Mouse (Mus musculus): ENCODE measurements around the gene Abcc4. TPM values are rescaled to one million over a fixed set of nuclear protein-coding genes. Genes with fewer than 3 reads are reported as not detected.

The Abcc4 gene
- polyA plus RNA-seq, 1 experiment from 2014 or later, result 4.7 TPM

DNA sequence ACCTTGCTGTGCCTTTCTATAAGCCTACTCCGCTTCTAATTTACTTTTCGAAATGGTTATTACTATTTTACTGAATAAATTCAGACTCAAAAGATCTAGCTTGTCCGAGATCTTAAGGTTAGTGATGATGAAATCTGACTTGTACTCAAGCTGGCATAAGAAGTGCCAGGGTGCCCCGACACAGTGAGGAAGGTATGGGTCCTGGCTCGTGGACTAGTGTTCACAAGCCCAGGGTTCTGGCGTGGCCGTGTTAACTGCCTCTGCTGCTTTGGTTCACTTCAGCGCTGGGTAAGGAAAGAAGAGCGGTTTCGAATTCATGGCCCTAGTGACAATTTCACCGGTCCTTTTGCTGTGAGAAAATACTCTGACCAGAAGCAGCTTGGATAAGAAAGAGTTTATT is 943 bp upstream of the Abcc4 start:
- no peaks in the 10 kb centered on the region for H3K36me3 ChIP-seq
- H3K4me1 ChIP-seq, result peaks cover 37% of the 10 kb centered on the region
- WGBS, result 81% methylated on average over 11 of the region's 11 CpGs
- H3K4me3 ChIP-seq, result peak overlapping the region; percentile 79
- DNase-seq (ENCODE audit: low spot score), result no peak
- no peak overlapping the region for H3K27ac ChIP-seq (replicated peaks)
- no peaks in the 10 kb centered on the region for H3K9me3 ChIP-seq (replicated peaks)
- H3K27me3 ChIP-seq (ENCODE audit: low read depth, poor library complexity, severe bottlenecking), result peaks cover 86% of the 10 kb centered on the region

DNA sequence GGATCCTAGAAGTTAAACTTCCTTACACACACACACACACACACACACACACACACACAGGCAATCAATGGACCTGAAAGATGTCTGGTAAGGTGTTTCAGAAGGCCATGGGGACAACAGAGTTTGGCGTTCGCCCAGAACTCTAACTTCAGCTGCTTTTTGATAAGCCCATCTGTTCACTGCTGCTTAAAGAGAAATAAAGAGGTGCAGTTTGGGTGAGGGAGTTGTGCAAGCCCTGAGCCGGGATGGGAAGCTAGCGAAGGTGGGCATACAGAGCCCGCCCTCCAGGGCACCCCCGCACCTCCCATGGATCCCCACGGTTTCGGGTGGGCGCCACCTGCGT is 583 bp downstream of the Abcc4 start:
- Histone ChIP-seq H3K4me1 (peaks cover 38% of the 10 kb centered on the region), H3K27ac (replicated peaks) (peak overlapping the region; percentile 87), H3K4me3 (peak overlapping the region; percentile 79), H3K27me3 (ENCODE audit: low read depth, poor library complexity, severe bottlenecking) (peaks cover 71% of the 10 kb centered on the region), H3K9me3 (replicated peaks) (no peaks in the 10 kb centered on the region), H3K36me3 (no peaks in the 10 kb centered on the region)
- 1% methylated on average over 10 of the region's 10 CpGs for WGBS
- no peak for DNase-seq (ENCODE audit: low spot score)

DNA sequence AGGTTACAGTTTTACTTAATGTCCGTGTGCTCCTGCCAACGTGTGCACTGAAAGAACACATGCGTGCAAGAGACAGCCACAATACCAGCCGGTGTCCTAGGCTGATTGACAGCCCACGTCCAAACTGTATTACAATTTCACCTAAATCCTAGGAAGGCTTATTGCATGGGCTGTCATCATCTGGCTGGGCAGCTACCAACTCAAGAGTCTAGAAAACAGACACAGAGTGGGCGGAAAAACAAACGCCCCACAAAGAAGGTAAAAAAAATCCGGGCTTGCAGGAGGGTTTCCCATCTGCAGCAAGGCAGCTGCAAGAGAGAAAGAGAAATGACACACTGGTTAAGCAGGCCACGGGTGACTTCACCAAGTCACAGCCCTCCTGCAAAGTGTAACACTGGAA is 2.7 kb downstream of the Abcc4 start:
- Histone ChIP-seq H3K4me1 (peaks cover 33% of the 10 kb centered on the region), H3K36me3 (no peaks in the 10 kb centered on the region), H3K4me3 (no peak overlapping the region), H3K27me3 (ENCODE audit: low read depth, poor library complexity, severe bottlenecking) (peaks cover 51% of the 10 kb centered on the region), H3K9me3 (replicated peaks) (no peaks in the 10 kb centered on the region), H3K27ac (replicated peaks) (no peak overlapping the region)
- no peak for DNase-seq (ENCODE audit: low spot score)
- WGBS, result 77% methylated on average over 9 of the region's 9 CpGs

DNA sequence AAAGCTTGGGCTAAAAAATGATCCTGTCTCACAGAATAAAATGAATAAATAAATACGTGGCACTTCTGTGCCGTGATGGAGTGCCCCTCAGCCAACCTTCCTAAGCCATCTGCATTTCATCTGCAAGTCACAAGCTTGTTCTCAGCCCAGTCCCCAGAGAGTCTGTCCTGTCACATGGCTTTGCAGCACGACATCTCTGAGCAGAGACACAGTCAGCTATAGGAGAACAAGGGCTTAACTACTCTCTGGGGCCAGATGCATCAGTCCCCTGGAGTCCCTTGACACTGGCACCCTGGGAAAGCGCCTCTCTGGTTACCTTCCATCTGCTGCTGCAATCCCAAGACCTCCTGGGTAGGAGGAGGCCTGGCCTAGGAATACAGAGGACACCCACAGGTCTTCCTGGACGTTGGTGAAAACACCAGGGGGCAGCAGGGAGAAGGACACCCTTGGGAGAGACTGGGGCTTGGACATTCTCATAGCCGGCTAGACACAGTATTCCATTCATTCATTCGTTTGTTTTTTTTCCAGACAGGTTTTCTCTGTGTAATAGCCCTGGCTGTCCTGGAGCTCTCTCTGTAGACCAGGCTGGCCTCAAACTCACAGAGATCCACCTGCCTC is 3.9 kb downstream of the Abcc4 start:
- H3K4me1 ChIP-seq, result peaks cover 35% of the 10 kb centered on the region
- no peak overlapping the region for H3K27ac ChIP-seq (replicated peaks)
- H3K4me3 ChIP-seq, result no peak overlapping the region
- no peak for DNase-seq (ENCODE audit: low spot score)
- peaks cover 40% of the 10 kb centered on the region for H3K27me3 ChIP-seq (ENCODE audit: low read depth, poor library complexity, severe bottlenecking)
- no peaks in the 10 kb centered on the region for H3K9me3 ChIP-seq (replicated peaks)
- 62% methylated on average over 7 of the region's 7 CpGs for WGBS
- no peaks in the 10 kb centered on the region for H3K36me3 ChIP-seq

DNA sequence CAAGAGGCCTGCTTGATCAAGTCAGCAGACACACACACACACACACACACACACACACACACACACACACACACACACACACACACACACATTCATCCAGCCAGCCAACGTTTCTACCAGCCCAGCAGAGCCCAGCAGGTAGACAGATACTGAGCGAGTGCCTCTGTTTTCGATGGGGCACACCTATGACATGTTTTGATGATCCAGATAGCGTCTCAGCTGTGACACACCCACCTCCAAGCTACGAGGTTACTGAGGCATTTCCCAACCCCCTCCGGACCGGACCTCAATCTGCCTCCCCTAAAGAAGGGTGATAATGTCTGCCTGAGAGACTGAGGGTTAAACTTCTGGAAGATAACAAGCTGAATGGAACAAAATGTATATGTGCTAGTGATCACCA is 5.4 kb downstream of the Abcc4 start:
- H3K4me3 ChIP-seq, result no peak overlapping the region
- 85% methylated on average over 7 of the region's 7 CpGs for WGBS
- H3K27me3 ChIP-seq (ENCODE audit: low read depth, poor library complexity, severe bottlenecking), result peaks cover 27% of the 10 kb centered on the region
- peaks cover 8% of the 10 kb centered on the region; the same call in 1 of the 2 replicates for H3K36me3 ChIP-seq
- H3K4me1 ChIP-seq, result peaks cover 20% of the 10 kb centered on the region
- no peak overlapping the region for H3K27ac ChIP-seq (replicated peaks)
- no peak for DNase-seq (ENCODE audit: low spot score)
- H3K9me3 ChIP-seq (replicated peaks), result no peaks in the 10 kb centered on the region

DNA sequence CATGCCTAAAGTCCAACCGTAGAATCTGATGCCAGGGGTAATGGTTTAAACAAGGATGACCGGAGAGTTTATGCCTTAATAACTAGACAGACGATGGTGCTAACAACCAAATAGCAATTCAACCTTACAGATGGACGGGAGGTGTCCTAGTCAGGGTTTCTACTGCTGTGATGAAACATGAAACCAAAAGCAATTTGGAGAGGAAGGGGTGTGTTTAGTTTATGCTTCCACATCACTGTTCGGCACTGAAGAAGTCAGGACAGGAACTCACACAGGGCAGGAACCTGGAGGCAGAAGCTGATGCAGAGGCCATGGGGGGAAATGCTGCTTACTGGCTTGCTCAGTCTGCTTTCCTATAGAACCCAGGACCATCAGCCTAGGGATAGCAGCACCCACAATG is 6.1 kb downstream of the Abcc4 start:
- Histone ChIP-seq H3K27me3 (ENCODE audit: low read depth, poor library complexity, severe bottlenecking) (peaks cover 20% of the 10 kb centered on the region), H3K4me1 (peaks cover 16% of the 10 kb centered on the region), H3K4me3 (no peak overlapping the region), H3K9me3 (replicated peaks) (no peaks in the 10 kb centered on the region), H3K27ac (replicated peaks) (no peak overlapping the region), H3K36me3 (peaks cover 8% of the 10 kb centered on the region; the same call in 1 of the 2 replicates)
- no peak for DNase-seq (ENCODE audit: low spot score)
- 81% methylated on average over 5 of the region's 5 CpGs for WGBS

DNA sequence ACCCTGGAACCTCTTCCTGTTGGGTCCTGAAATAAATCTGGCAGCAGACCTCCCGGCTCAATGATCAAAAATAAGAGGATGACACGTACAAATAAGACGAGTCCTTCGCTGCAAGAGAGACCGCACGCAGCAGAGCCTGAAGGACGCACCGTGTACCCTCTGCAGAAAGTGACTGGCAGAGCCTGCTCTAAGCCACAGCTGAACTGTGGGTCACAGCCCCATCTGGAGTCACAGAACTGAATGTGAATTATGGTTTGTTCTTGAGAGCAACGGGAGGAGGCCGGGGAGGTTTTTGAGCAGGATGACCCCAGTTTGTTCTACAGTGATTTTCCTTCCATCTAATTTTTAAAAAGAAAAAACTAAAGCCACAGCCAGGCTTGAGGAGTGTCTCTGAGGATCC is 6.5 kb downstream of the Abcc4 start:
- WGBS, result 90% methylated on average over 10 of the region's 10 CpGs
- no peak for DNase-seq (ENCODE audit: low spot score)
- Histone ChIP-seq H3K27me3 (ENCODE audit: low read depth, poor library complexity, severe bottlenecking) (peaks cover 16% of the 10 kb centered on the region), H3K4me3 (no peak overlapping the region), H3K27ac (replicated peaks) (no peak overlapping the region), H3K9me3 (replicated peaks) (no peaks in the 10 kb centered on the region), H3K36me3 (peaks cover 8% of the 10 kb centered on the region; the same call in 1 of the 2 replicates), H3K4me1 (peaks cover 16% of the 10 kb centered on the region)

DNA sequence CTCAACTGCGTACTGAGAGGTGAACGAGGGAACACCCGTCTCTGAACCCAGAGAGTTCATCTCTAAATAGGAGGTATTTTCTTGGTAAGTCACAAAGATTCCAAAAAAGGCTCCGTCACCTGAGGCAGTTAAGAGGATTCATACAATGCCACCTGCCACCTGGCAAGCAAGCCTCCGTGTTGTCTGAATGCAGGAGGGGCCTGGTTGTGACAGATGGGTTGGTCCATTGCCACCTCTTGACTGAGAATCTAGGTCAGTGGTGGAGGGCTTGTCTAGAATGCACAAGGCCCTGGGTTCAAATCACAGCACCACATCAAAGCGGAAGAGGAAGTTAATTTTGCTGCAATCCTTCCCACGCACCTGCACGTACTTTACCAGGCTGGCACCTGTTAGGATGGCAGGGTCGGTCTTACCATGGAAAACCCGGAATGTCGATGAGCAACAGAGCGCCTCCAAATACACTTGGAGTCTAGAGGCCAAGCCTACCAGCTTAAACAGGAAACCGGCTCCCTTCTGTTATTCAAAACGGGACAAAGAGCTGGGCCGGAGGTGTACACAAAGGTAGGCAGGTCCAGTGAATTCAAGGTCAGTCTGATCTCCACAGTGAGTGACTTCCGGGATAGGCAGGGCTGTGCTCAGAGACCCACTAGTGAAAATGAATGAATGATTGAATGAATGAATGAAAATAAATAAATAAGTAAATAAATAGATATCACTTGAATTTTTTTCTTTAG is 9.3 kb downstream of the Abcc4 start:
- Histone ChIP-seq H3K36me3 (peaks cover 8% of the 10 kb centered on the region; the same call in 1 of the 2 replicates), H3K4me3 (no peak overlapping the region), H3K27ac (replicated peaks) (no peak overlapping the region), H3K9me3 (replicated peaks) (no peaks in the 10 kb centered on the region), H3K27me3 (ENCODE audit: low read depth, poor library complexity, severe bottlenecking) (no peaks in the 10 kb centered on the region), H3K4me1 (peaks cover 12% of the 10 kb centered on the region; the same call in 1 of the 2 replicates)
- WGBS, result 94% methylated on average over 16 of the region's 16 CpGs
- no peak for DNase-seq (ENCODE audit: low spot score)

DNA sequence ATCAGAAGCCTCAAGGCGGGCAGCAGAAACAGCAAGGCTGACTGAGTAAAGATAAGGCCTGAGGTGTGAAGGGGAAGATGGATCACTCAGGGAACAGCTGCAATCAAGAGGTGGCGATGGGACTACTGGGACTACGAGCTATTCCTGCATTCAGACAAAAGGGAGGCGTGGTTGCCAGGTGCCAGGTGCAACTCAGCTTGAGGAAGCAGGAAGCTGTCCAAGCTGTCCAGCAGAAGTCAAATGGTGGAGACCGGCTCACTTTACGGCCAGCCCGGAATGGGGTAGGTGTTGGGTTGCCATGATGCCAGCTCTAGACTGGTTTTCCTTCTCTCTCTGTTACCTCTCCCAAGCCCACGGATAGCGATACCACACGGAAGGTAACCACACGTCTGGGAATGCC is 10.2 kb downstream of the Abcc4 start:
- no peaks in the 10 kb centered on the region for H3K9me3 ChIP-seq (replicated peaks)
- no peak for DNase-seq (ENCODE audit: low spot score)
- WGBS, result 93% methylated on average over 11 of the region's 11 CpGs
- no peak overlapping the region for H3K4me3 ChIP-seq
- H3K27ac ChIP-seq (replicated peaks), result no peak overlapping the region
- H3K27me3 ChIP-seq (ENCODE audit: low read depth, poor library complexity, severe bottlenecking), result no peaks in the 10 kb centered on the region
- peaks cover 8% of the 10 kb centered on the region; the same call in 1 of the 2 replicates for H3K36me3 ChIP-seq
- peaks cover 12% of the 10 kb centered on the region; the same call in 1 of the 2 replicates for H3K4me1 ChIP-seq

DNA sequence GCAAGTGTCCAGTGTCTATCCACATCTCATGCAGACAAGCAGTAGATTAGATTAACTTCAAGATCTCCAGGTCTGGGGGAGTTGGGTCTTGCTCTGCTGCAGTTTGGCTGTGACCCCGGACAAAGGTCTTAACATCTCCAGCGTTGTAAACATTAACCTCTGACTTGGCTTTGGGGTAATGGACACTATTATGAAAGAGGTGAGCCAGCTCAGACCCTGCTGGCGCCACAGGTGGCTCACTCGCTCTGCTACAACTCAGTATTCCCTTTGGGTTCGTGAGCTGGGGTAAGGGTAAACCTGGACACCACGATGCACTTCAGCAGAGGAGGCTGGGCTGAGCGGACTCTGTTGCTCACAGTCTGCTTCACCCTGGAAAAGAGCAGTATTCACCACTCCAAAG is 11.7 kb downstream of the Abcc4 start:
- H3K9me3 ChIP-seq (replicated peaks), result no peaks in the 10 kb centered on the region
- H3K36me3 ChIP-seq, result peaks cover 8% of the 10 kb centered on the region; the same call in 1 of the 2 replicates
- peaks cover 18% of the 10 kb centered on the region; the same call in 1 of the 2 replicates for H3K4me1 ChIP-seq
- no peak for DNase-seq (ENCODE audit: low spot score)
- WGBS, result 89% methylated on average over 7 of the region's 7 CpGs
- H3K4me3 ChIP-seq, result no peak overlapping the region
- H3K27me3 ChIP-seq (ENCODE audit: low read depth, poor library complexity, severe bottlenecking), result no peaks in the 10 kb centered on the region
- no peak overlapping the region for H3K27ac ChIP-seq (replicated peaks)

DNA sequence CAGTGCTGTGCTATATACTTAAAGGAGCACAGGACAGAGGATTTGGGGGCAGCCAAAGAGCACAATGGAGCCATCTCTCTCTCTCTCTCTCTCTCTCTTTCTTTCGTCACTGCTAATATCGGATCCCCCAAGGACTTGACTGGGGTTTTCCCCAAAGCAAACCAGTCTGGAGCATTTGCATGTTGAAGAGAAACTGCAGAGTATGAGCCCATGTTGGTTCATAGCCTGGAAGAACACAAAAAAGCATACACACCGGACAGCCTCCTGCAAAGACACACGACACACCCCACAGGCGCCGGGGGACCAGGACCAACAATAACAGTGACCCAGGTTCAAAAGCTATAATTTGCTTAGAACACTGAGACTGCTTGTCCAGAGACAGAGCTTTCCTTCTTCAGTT is 14.1 kb downstream of the Abcc4 start:
- WGBS, result 85% methylated on average over 6 of the region's 6 CpGs
- peaks cover 34% of the 10 kb centered on the region for H3K4me1 ChIP-seq
- H3K36me3 ChIP-seq, result peaks cover 8% of the 10 kb centered on the region; the same call in 1 of the 2 replicates
- no peak overlapping the region for H3K27ac ChIP-seq (replicated peaks)
- no peaks in the 10 kb centered on the region for H3K9me3 ChIP-seq (replicated peaks)
- no peak overlapping the region for H3K4me3 ChIP-seq
- no peak for DNase-seq (ENCODE audit: low spot score)
- no peaks in the 10 kb centered on the region for H3K27me3 ChIP-seq (ENCODE audit: low read depth, poor library complexity, severe bottlenecking)

DNA sequence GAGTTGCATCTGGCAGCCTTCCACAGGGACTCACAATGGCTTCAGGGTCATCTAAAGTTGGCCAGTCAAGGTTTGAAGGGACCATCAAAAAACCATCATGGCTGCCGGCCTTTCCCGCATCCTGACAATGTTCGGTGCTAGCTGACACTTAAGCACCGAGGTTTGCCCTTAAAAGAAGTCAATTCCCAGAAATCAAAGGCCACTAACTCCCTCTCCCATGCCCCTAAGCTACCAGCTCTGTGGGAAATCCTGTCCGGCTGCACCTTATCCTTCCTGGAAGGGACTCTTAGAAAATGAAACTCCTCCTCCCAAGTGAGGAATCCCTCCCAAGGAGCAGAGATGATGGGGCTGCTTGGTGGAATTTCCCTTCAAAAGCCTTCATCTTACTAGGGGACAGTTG is 14.6 kb downstream of the Abcc4 start:
- no peaks in the 10 kb centered on the region for H3K27me3 ChIP-seq (ENCODE audit: low read depth, poor library complexity, severe bottlenecking)
- peaks cover 34% of the 10 kb centered on the region for H3K4me1 ChIP-seq
- 85% methylated on average over 5 of the region's 5 CpGs for WGBS
- H3K4me3 ChIP-seq, result no peak overlapping the region
- H3K9me3 ChIP-seq (replicated peaks), result no peaks in the 10 kb centered on the region
- DNase-seq (ENCODE audit: low spot score), result no peak
- peaks cover 5% of the 10 kb centered on the region; the same call in 1 of the 2 replicates for H3K36me3 ChIP-seq
- H3K27ac ChIP-seq (replicated peaks), result peak overlapping the region; percentile 3; the same call in 1 of the 2 replicates

DNA sequence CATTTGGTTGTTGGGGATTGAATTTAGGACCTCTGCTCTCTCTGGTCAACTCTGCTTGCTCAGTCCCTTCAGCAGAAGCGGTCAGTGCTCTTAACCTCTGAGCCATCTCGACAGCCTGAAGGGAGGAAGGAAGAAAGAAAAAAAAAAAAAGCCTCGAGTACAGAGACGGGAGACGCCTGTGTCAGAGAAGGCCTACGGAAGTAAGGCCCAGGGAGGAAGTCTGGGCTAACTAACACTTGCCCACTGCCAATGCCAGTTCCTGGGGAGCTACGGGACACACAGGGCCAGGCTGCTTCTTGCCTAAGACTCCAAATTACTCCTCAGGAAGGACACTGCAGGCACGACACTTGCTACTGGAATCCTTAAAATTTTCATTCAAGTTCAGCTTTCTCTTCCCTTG is 15.1 kb downstream of the Abcc4 start:
- H3K4me3 ChIP-seq, result no peak overlapping the region
- no peaks in the 10 kb centered on the region for H3K9me3 ChIP-seq (replicated peaks)
- 79% methylated on average over 8 of the region's 8 CpGs for WGBS
- H3K36me3 ChIP-seq, result peaks cover 1% of the 10 kb centered on the region; the same call in 1 of the 2 replicates
- peaks cover 34% of the 10 kb centered on the region for H3K4me1 ChIP-seq
- H3K27me3 ChIP-seq (ENCODE audit: low read depth, poor library complexity, severe bottlenecking), result no peaks in the 10 kb centered on the region
- DNase-seq (ENCODE audit: low spot score), result no peak
- peak overlapping the region; percentile 3; the same call in 1 of the 2 replicates for H3K27ac ChIP-seq (replicated peaks)

Measured in midbrain, embryonic 10.5 days (tissue).